Mouse (Mus musculus) MEL (cell line): ENCODE measurements around the gene Hnrnpf. TPM values are rescaled to one million over a fixed set of nuclear protein-coding genes. Genes with fewer than 3 reads are reported as not detected.

ENCODE experiments used
- DNase-seq: peaks from one replicate; pipeline ENCODE4 v3.0.0; 2011; ENCODE audit warnings: low read depth, low spot score
- H3K27ac ChIP-seq: 2 replicates; pipeline ENCODE4 v1.5.1; 2012; ENCODE audit warnings: low read depth, mild to moderate bottlenecking, control low read depth, low read length, moderate library complexity; ENCODE audit not compliant: control insufficient read depth
- H3K27me3 ChIP-seq, 2 experiments: fragments of 150-350 bp in 1 of 2; sonication (generic) in 1 of 2; 2 replicates each; pipeline ENCODE4 v1.6.1; 2012; ENCODE audit warnings: low read length in 2 of 2, mild to moderate bottlenecking in 2 of 2, improper control_type of control experiment in 1 of 2, moderate library complexity in 1 of 2; ENCODE audit not compliant: insufficient read depth in 2 of 2, control insufficient read depth in 1 of 2
- H3K36me3 ChIP-seq, 2 experiments: 2 replicates each; pipeline ENCODE4 v1.6.1; 2012 to 2014; ENCODE audit warnings: low read length in 2 of 2, improper control_type of control experiment in 1 of 2, inconsistent platforms in 1 of 2, mild to moderate bottlenecking in 1 of 2; ENCODE audit not compliant: insufficient read depth in 2 of 2, control insufficient read depth in 1 of 2
- H3K4me1 ChIP-seq, 2 experiments: fragments of 150-350 bp in 1 of 2; sonication (generic) in 1 of 2; 2 replicates each; pipeline ENCODE4 v1.6.1; 2012; ENCODE audit warnings: low read length in 2 of 2, improper control_type of control experiment in 1 of 2, mild to moderate bottlenecking in 1 of 2; ENCODE audit not compliant: insufficient read depth in 2 of 2, control insufficient read depth in 1 of 2
- H3K4me3 ChIP-seq, 2 experiments: fragments of 150-350 bp in 1 of 2; sonication (generic) in 1 of 2; 2 replicates each; pipeline ENCODE4 v1.5.1; 2012; ENCODE audit warnings: low read depth in 2 of 2, low read length in 2 of 2, mild to moderate bottlenecking in 2 of 2, moderate library complexity in 2 of 2, control low read depth in 1 of 2, improper control_type of control experiment in 1 of 2; ENCODE audit not compliant: control insufficient read depth in 1 of 2, insufficient read depth in 1 of 2
- H3K79me2 ChIP-seq: 2 replicates; pipeline ENCODE4 v1.6.1; 2012; ENCODE audit warnings: mild to moderate bottlenecking, low read length, moderate library complexity; ENCODE audit not compliant: control insufficient read depth, poor library complexity, insufficient read depth
- H3K9ac ChIP-seq: 2 replicates; pipeline ENCODE4 v1.6.1; 2012; ENCODE audit warnings: low read depth, mild to moderate bottlenecking, control low read depth, low read length, moderate library complexity; ENCODE audit not compliant: control insufficient read depth, poor library complexity, severe bottlenecking
- H3K9me3 ChIP-seq: fragments of 150-350 bp; sonication (generic); replicated peaks from 2 replicates; pipeline ENCODE4 v1.6.1; 2012; ENCODE audit warnings: mild to moderate bottlenecking, low read length, improper control_type of control experiment, moderate library complexity; ENCODE audit not compliant: insufficient read depth
- CHD1 ChIP-seq: IDR thresholded peaks from 2 replicates; pipeline ENCODE4 v1.6.1; 2012; ENCODE audit warnings: low read depth, mild to moderate bottlenecking, inconsistent platforms, low read length, improper control_type of control experiment
- CTCF ChIP-seq, 3 experiments: IDR thresholded peaks in 2 of 3; conservative IDR thresholded peaks in 1 of 3; 2 replicates each; pipeline ENCODE4 v1.5.1; 2011 to 2012; ENCODE audit warnings: low read length in 3 of 3, low read depth in 2 of 3, mild to moderate bottlenecking in 2 of 3, improper control_type of control experiment in 1 of 3, inconsistent platforms in 1 of 3, mixed read lengths in 1 of 3, moderate library complexity in 1 of 3; ENCODE audit not compliant: control insufficient read depth in 1 of 3, insufficient read depth in 1 of 3, poor library complexity in 1 of 3, severe bottlenecking in 1 of 3
- E2F4 ChIP-seq: IDR thresholded peaks from 2 replicates; pipeline ENCODE4 v1.6.1; 2011; ENCODE audit warnings: low read depth, low read length, improper control_type of control experiment, borderline replicate concordance
- ELF1 ChIP-seq: IDR thresholded peaks from 2 replicates; pipeline ENCODE4 v1.6.1; 2014; ENCODE audit warnings: low read depth, mild to moderate bottlenecking, inconsistent platforms, low read length, improper control_type of control experiment, moderate library complexity
- EP300 ChIP-seq, 2 experiments: IDR thresholded peaks; 2 replicates each; pipeline ENCODE4 v1.6.1; 2011; ENCODE audit warnings: improper control_type of control experiment in 2 of 2, low read length in 2 of 2, low read depth in 1 of 2, mild to moderate bottlenecking in 1 of 2
- HCFC1 ChIP-seq: IDR thresholded peaks from 2 replicates; pipeline ENCODE4 v1.6.1; 2012; ENCODE audit warnings: low read depth, mild to moderate bottlenecking, inconsistent platforms, low read length, improper control_type of control experiment, moderate library complexity
- KAT2A ChIP-seq: conservative IDR thresholded peaks from 2 replicates; pipeline ENCODE4 v1.6.1; 2012; ENCODE audit warnings: low read depth, low read length, improper control_type of control experiment, inconsistent platforms
- MAX ChIP-seq: IDR thresholded peaks from 2 replicates; pipeline ENCODE4 v1.6.1; 2011; ENCODE audit warnings: low read length, improper control_type of control experiment
- MAZ ChIP-seq: IDR thresholded peaks from 2 replicates; pipeline ENCODE4 v1.6.1; 2012; ENCODE audit warnings: low read depth, mild to moderate bottlenecking, inconsistent platforms, low read length, improper control_type of control experiment
- MXI1 ChIP-seq: IDR thresholded peaks from 2 replicates; pipeline ENCODE4 v1.6.1; 2011; ENCODE audit warnings: mild to moderate bottlenecking, low read depth, low read length, improper control_type of control experiment
- MYC ChIP-seq: IDR thresholded peaks from 2 replicates; pipeline ENCODE4 v1.6.1; 2011; ENCODE audit warnings: low read depth, mild to moderate bottlenecking, low read length, improper control_type of control experiment, moderate library complexity
- NELFE ChIP-seq: IDR thresholded peaks from 2 replicates; pipeline ENCODE4 v1.6.1; 2011; ENCODE audit warnings: low read depth, low read length, improper control_type of control experiment
- POLR2A ChIP-seq, 2 experiments: IDR thresholded peaks; 2 replicates each; pipeline ENCODE4 v1.6.1; 2011 to 2012; ENCODE audit warnings: low read length in 2 of 2, mild to moderate bottlenecking in 2 of 2, control low read depth in 1 of 2, improper control_type of control experiment in 1 of 2, low read depth in 1 of 2, moderate library complexity in 1 of 2; ENCODE audit not compliant: control insufficient read depth in 1 of 2, insufficient read depth in 1 of 2, poor library complexity in 1 of 2
- POLR2AphosphoS2 ChIP-seq: IDR thresholded peaks from 2 replicates; pipeline ENCODE4 v1.6.1; 2011; ENCODE audit warnings: low read length, improper control_type of control experiment
- SIN3A ChIP-seq: IDR thresholded peaks from 2 replicates; pipeline ENCODE4 v1.6.1; 2012; ENCODE audit warnings: low read length, improper control_type of control experiment, inconsistent platforms
- SMC3 ChIP-seq: IDR thresholded peaks from 2 replicates; pipeline ENCODE4 v1.6.1; 2011; ENCODE audit warnings: low read depth, low read length, improper control_type of control experiment
- TAL1 ChIP-seq: IDR thresholded peaks from 2 replicates; pipeline ENCODE4 v1.6.1; 2012; ENCODE audit warnings: mild to moderate bottlenecking, inconsistent platforms, low read length, moderate library complexity, mixed read lengths
- TCF12 ChIP-seq: IDR thresholded peaks from 2 replicates; pipeline ENCODE4 v1.6.1; 2014; ENCODE audit warnings: low read depth, mild to moderate bottlenecking, inconsistent platforms, low read length, improper control_type of control experiment, moderate library complexity
- UBTF ChIP-seq: IDR thresholded peaks from 2 replicates; pipeline ENCODE4 v1.6.1; 2012; ENCODE audit warnings: low read depth, mild to moderate bottlenecking, inconsistent platforms, low read length, improper control_type of control experiment, moderate library complexity, borderline replicate concordance; ENCODE audit not compliant: insufficient read depth
- ZMIZ1 ChIP-seq: IDR thresholded peaks from 2 replicates; pipeline ENCODE4 v1.6.1; 2012; ENCODE audit warnings: low read depth, mild to moderate bottlenecking, inconsistent platforms, low read length, improper control_type of control experiment, moderate library complexity
- ZNF384 ChIP-seq: IDR thresholded peaks from 2 replicates; pipeline ENCODE4 v1.6.1; 2012; ENCODE audit warnings: low read depth, mild to moderate bottlenecking, inconsistent platforms, low read length, improper control_type of control experiment
- polyA plus RNA-seq, 2 experiments: library from polyadenylated mRNA; stranded (reverse) in 1 of 2; unstranded in 1 of 2; fragments of >175 nt in 1 of 2; fragments of >200 nt in 1 of 2; gene quantifications; 2 replicates each; pipeline versions ENCODE4 v1.2.1 to v1.2.4; 2012; ENCODE audit warnings: low replicate concordance in 2 of 2, low read depth in 1 of 2; ENCODE audit not compliant: insufficient read length in 2 of 2, insufficient read depth in 1 of 2, missing spikeins in 1 of 2
- total RNA-seq: library from RNA; depleted of rRNA; stranded (reverse); fragments of 300-350 nt; gene quantifications from 2 replicates; pipeline ENCODE4 v1.2.3, GENCODE M21; 2012

Gene Hnrnpf
- total and polyA plus RNA-seq, 3 experiments: 722 to 2,287 (median 882) TPM

DNA sequence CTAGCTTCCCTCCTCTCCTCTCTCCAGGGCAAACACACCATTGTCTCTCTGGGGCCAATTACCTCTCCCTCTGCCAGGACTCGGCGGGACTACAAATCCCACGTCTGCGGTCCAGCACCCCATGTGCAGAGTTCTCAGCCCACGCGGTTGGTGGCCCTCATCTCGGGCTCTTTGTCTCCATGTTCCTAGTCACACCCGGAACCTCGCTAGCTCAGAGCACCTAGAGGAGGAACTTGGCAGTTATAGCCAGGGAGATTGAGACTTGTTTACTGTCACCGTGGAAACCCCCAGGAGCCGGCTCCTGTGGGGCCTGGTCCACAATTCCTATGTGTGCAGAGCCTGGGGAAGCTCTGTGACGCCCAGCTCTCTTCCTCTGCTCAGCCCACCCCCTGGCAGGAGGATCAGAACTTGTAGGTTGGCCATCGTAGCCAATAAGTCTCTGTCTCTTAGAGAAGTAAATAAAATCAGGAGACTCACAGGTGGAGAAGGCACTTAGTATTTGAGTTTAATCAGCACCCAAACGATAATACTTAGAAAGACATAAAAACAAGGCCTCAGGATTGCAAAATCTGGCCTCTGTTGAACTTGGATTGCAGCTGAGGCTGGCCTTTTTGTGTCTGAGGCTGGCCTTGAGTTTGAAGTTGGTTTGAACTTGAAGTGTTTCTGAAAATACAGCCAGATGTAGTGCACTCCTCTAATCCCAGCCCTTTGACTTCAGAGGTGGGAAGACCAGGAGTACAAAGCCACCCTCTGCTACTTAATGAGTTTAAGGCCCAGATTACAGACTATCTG lies 8.6 kb upstream of the Hnrnpf start:
- DNase-seq: peak; percentile 90
- H3K4me3 ChIP-seq: peak overlapping the region; percentile 64 to 88
- peaks cover 10% of the 10 kb centered on the region for H3K79me2 ChIP-seq
- peak overlapping the region; percentile 83 for H3K9ac ChIP-seq
- no peaks in the 10 kb centered on the region for H3K27me3 ChIP-seq
- no peaks in the 10 kb centered on the region for H3K9me3 ChIP-seq
- peaks cover 19 to 32% of the 10 kb centered on the region in 2 experiments for H3K4me1 ChIP-seq
- TF ChIP-seq NELFE: peak; percentile 82
- TF ChIP-seq TAL1: no peak
- TF ChIP-seq POLR2AphosphoS2: peak; percentile 53; the same call in 1 of the 2 replicates
- TF ChIP-seq MAZ: peak; percentile 67
- no peak for TF ChIP-seq CTCF (IDR thresholded peaks at IDR 0.05 in 2 of 3, conservative IDR thresholded peaks at IDR 0.05 in 1 of 3; ENCODE audit: control insufficient read depth in 1 of 3, insufficient read depth in 1 of 3, low read depth in 2 of 3, low read length in 3 of 3, poor library complexity in 1 of 3, severe bottlenecking in 1 of 3)
- peak; percentile 97 for TF ChIP-seq SIN3A
- peak; percentile 20; the same call in 1 of the 2 replicates for TF ChIP-seq TCF12
- TF ChIP-seq ZNF384: no peak
- 0 out of 2 replicates have a peak, but pooled peaks have one; percentile 64 for TF ChIP-seq CHD1
- no peak for TF ChIP-seq SMC3
- TF ChIP-seq HCFC1: peak; percentile 67
- peak; percentile 71; the same call in 1 of the 2 replicates for TF ChIP-seq ELF1
- TF ChIP-seq MYC: peak; percentile 86
- peak in 1 of 2 experiments; percentile 38; a peak in 2 of 4 replicates for TF ChIP-seq EP300 (IDR thresholded peaks at IDR 0.05; ENCODE audit: low read depth in 1 of 2, low read length in 2 of 2)
- no peak for TF ChIP-seq KAT2A
- TF ChIP-seq E2F4: no peak
- TF ChIP-seq MXI1: peak; percentile 95
- TF ChIP-seq POLR2A (IDR thresholded peaks at IDR 0.05; ENCODE audit: control insufficient read depth in 1 of 2, insufficient read depth in 1 of 2, low read depth in 1 of 2, low read length in 2 of 2, poor library complexity in 1 of 2): peak in 1 of 2 experiments; percentile 79; a peak in 3 of 4 replicates
- TF ChIP-seq ZMIZ1: peak; percentile 42; the same call in 1 of the 2 replicates
- TF ChIP-seq MAX: peak; percentile 83
- no peak for TF ChIP-seq UBTF
- peaks cover 0 to 37% of the 10 kb centered on the region in 2 experiments; a peak in 2 of 4 replicates for H3K36me3 ChIP-seq
- peak overlapping the region; percentile 77 for H3K27ac ChIP-seq
